18 mouse cellular contexts compared by ENCODE assay signal in genomic region chr8:106364837-106365236, GRCm38 (mm10). TPM values are rescaled to one million over a fixed set of nuclear protein-coding genes. Genes with fewer than 3 reads are reported as not detected.
"Had no signal": no experiment of that assay in that cellular context is flagged by ENCODE, and none has a peak within 500 bp of the region (broad histone marks: within the 10 kb centered on the region; RNA-seq: fewer than 3 reads in every experiment).

No protein-coding gene starts in this region.

- DNase-seq: gastrocnemius, postnatal 10 days; gastrocnemius, postnatal 25 days; heart, postnatal 10 days; heart, postnatal 4 days; kidney, adult 18-20 months; kidney, adult 8-10 months; kidney, postnatal 10 days; kidney, postnatal 25 days; kidney, postnatal 4 days; layer of hippocampus, adult 9-11 months; layer of hippocampus, postnatal 36 days; left cerebral cortex, postnatal 4 days had no signal

- ATAC-seq: hindbrain, embryonic 16.5 days; inflammation-experienced regulatory T-cells, adult 6 months; intestine, embryonic 15.5 days; intestine, postnatal 0 days; liver, embryonic 12.5 days had no signal

RNA-seq across cellular contexts. Expression of gene Smpd3, which starts 27.0 kb away (rescaled TPM):
- total RNA-seq: granulocyte monocyte progenitor cell, adult 5-6 weeks had no signal
